Mouse (Mus musculus): Measurements from ENCODE around the gene Nfya. TPM values are rescaled to one million over a fixed set of nuclear protein-coding genes. Genes with fewer than 3 reads are reported as not detected.

Nfya gene
- total RNA-seq, 2 experiments from 2014 or later = 33.5 to 38.1 TPM

- no peak for DNase-seq (ENCODE audit: low spot score in 2 of 2)
Measured at GRCm38 (mm10) chr17:48346834-48347233, 62.9 kb downstream of the Nfya start.

GRCm38 (mm10) chr17:48346231-48346630 is 63.5 kb downstream of the Nfya start, which contains the start of gene Trem2:
Gene Trem2, plus strand, starts transcription at chr17:48346401.
- no peak for DNase-seq (ENCODE audit: low spot score in 2 of 2)

DNA sequence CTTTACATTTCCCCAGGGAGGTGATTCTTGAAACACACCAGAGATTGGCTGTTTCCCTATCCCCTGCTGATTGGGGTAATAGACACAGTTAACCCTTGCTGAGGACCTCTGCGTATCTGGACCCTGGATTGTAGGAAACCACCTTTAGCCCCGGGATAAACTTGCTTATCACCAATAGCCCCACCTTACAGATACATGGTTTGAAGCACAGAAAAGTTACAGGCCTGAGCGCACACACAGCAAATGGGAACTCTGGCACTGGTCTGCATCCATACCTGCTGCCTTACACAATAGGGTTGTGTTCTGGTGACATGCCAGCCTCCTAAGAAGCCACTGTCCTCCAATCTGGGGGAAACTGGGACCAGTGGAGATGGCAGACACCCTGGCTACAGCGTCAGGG is 63.9 kb downstream of the Nfya start:
- DNase-seq (ENCODE audit: low spot score in 2 of 2) = no peak

DNA sequence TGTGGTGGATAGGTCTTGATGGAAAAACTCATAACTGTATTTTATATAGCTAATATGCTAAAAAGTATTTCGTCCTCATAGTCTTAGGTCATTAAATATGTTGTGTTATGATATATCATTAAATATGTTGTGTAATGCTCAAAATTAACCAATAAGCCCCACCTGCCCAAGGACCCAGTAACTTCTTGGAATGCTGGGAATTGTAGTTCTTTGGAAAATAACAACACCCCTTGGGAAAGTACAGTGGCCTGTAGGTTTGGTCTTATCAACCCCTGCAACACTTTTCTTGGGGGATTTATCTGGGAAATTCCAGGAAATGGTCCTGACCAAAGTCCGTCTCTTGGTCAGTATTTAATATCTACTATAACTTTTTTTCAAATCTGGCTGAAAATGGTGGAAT is 66.6 kb downstream of the Nfya start:
- no peak for DNase-seq (ENCODE audit: low spot score in 2 of 2)

- no peak for DNase-seq (ENCODE audit: low spot score in 2 of 2)
Measured at GRCm38 (mm10) chr17:48341947-48342346, 67.8 kb downstream of the Nfya start.

GRCm38 (mm10) chr17:48340267-48340666 is 69.4 kb downstream of the Nfya start:
- DNase-seq (ENCODE audit: low spot score in 2 of 2) = no peak

Other genes with a start within 250 kb of the Nfya start
- not detected for gene A530064D06Rik, start 242.6 kb downstream of the Nfya start, total RNA-seq (2021)
- not detected for gene Trem1, start 177.1 kb downstream of the Nfya start, total RNA-seq (2021)
- not detected for gene Trem3, start 162.1 kb downstream of the Nfya start, total RNA-seq (2021)
- not detected for gene Treml4, start 145.6 kb downstream of the Nfya start, total RNA-seq (2021)
- gene Treml2, start 110.4 kb downstream of the Nfya start, total RNA-seq (2021) = under 1 TPM; 0.13 to 0.37 TPM
- gene B430306N03Rik, start 93.8 kb downstream of the Nfya start, total RNA-seq (2021) = not detected
- gene Trem2, start 63.5 kb downstream of the Nfya start, total RNA-seq (2021) = 1 to 10 TPM; 6.7 to 8.1 TPM
- gene Treml1, start 50.0 kb downstream of the Nfya start, total RNA-seq (2021) = not detected
- 10 to 100 TPM; 11.9 to 16.2 TPM for gene Oard1, start 108 bp upstream of the Nfya start, total RNA-seq (2021)
- gene Apobec2, start 23.0 kb upstream of the Nfya start, total RNA-seq (2021) = under 1 TPM in 1 of 2 experiments, not detected in 1; 0.47 TPM
- not detected for gene Tspo2, start 41.6 kb upstream of the Nfya start, total RNA-seq (2021)
- gene Unc5cl, start 45.0 kb upstream of the Nfya start, total RNA-seq (2021) = 1 to 10 TPM in 1 of 2 experiments, under 1 TPM in 1; 0.98 to 2.0 TPM